Mouse (Mus musculus): ENCODE measurements at regions not wholly inside any gene's neighbourhood (a gene's known extent, or its start where the extent isn't known, plus 50 kb on each side); places are given as distances from the start of the nearest gene placed in this dataset.

DNA sequence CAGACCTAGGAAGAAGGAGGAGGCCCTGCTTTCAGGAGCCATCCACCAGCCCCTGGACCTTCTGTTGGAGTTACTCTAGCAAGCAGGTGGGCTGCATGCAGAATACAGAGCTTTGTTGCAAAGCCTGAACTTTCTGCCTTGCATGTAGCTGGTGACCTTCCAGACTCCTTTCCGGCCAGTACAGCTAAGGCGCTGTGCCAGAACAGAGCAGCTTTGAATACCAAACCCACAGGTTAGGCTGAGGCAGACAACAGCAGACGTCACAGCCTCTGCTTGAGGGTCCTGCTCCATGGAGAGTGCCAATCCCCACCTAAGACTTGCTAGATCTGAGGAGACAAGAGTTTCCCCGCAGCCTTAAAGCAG lies 123.9 kb upstream of the Dio3 start:
- H3K27ac ChIP-seq (ENCODE audit: insufficient read depth, low read length) = no peak overlapping the region
- H3K4me3 ChIP-seq (ENCODE audit: extremely low read depth, insufficient read depth, insufficient read length) = no peak overlapping the region
- no peak for DNase-seq (ENCODE audit: low read depth in 1 of 2, low spot score in 2 of 2)
- H3K36me3 ChIP-seq (ENCODE audit: control insufficient read depth, insufficient read depth, low read length) = no peaks in the 10 kb centered on the region
- TF ChIP-seq CTCF (IDR thresholded peaks at IDR 0.05; ENCODE audit: extremely low read depth, insufficient read depth, insufficient read length, insufficient replicate concordance) (no peak), POLR2A (IDR thresholded peaks at IDR 0.05; ENCODE audit: low read depth, low read length) (no peak)
- 50% methylated on average over 4 of the region's 4 CpGs for WGBS
- H3K4me1 ChIP-seq (ENCODE audit: control insufficient read depth, insufficient read depth, insufficient read length) = no peaks in the 10 kb centered on the region
- H3K27me3 ChIP-seq (ENCODE audit: control insufficient read depth, insufficient read depth, low read length) = no peaks in the 10 kb centered on the region

DNA sequence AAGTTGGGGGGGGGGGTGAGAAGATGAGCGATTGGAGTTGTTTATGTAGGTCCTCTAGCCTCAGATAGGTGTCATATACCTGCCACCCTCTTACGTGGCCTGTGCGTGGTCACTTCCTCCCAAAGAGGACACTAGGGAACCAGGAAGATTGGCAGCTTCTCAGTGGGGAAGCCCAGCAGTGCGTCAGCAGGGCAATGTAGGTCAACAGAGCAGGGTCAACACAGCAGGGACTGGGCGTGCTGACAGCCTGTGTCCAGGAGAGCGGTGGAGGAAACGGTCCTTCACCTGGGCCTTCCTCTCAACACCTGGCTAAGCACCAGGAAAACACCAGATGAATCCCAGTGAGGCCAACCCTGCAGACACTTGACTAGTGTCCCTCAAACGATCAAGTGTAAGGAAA lies 122.4 kb upstream of the Dio3 start:
- Histone ChIP-seq H3K27me3 (ENCODE audit: control insufficient read depth, insufficient read depth, low read length) (no peaks in the 10 kb centered on the region), H3K36me3 (ENCODE audit: control insufficient read depth, insufficient read depth, low read length) (no peaks in the 10 kb centered on the region), H3K4me3 (ENCODE audit: extremely low read depth, insufficient read depth, insufficient read length) (no peak overlapping the region), H3K27ac (ENCODE audit: insufficient read depth, low read length) (no peak overlapping the region), H3K4me1 (ENCODE audit: control insufficient read depth, insufficient read depth, insufficient read length) (no peaks in the 10 kb centered on the region)
- TF ChIP-seq CTCF (IDR thresholded peaks at IDR 0.05; ENCODE audit: extremely low read depth, insufficient read depth, insufficient read length, insufficient replicate concordance) = no peak
- WGBS = 81% methylated on average over 8 of the region's 8 CpGs
- no peak for DNase-seq (ENCODE audit: low read depth in 1 of 2, low spot score in 2 of 2)

DNA sequence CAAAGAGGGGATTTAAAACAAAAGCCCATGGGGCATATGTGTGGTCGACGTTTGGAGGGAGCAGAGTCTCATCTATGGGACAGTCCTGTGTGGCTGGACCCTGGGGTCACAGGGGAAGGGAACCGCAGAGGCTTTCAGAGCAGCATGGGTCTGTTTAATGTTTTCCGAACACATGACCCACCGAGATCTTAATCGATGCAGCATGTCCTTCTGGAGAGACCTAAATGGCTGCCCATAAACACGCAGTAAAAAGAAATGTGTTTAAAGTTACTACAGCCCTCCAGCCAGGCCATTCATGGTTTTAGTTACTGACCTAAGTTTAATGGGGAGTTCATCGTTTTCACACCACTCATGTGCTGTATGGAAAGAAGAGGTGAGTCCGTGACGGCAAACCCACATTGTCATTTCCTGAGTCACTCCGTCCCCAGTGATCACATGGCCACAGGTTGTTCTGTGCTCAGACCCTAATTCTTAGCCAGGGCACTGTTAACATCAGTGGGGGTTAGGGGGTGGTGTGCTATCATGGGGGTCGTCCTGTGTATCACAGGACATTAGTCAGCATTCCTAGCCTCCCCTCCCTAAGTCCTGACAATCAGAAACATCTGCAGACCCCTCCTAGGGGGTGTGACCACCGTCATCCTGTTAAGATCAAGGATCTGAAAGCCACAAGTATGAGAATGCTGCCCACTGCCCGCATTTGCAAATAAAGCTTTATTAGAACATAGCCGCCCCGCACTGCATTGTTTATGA lies 120.7 kb upstream of the Dio3 start:
- Histone ChIP-seq H3K27me3 (ENCODE audit: control insufficient read depth, insufficient read depth, low read length) (no peaks in the 10 kb centered on the region), H3K4me3 (ENCODE audit: extremely low read depth, insufficient read depth, insufficient read length) (no peak overlapping the region), H3K4me1 (ENCODE audit: control insufficient read depth, insufficient read depth, insufficient read length) (no peaks in the 10 kb centered on the region), H3K27ac (ENCODE audit: insufficient read depth, low read length) (no peak overlapping the region), H3K36me3 (ENCODE audit: control insufficient read depth, insufficient read depth, low read length) (no peaks in the 10 kb centered on the region)
- TF ChIP-seq CTCF (IDR thresholded peaks at IDR 0.05; ENCODE audit: extremely low read depth, insufficient read depth, insufficient read length, insufficient replicate concordance) = no peak
- no peak for DNase-seq (ENCODE audit: low read depth in 1 of 2, low spot score in 2 of 2)
- 71% methylated on average over 16 of the region's 16 CpGs for WGBS

DNA sequence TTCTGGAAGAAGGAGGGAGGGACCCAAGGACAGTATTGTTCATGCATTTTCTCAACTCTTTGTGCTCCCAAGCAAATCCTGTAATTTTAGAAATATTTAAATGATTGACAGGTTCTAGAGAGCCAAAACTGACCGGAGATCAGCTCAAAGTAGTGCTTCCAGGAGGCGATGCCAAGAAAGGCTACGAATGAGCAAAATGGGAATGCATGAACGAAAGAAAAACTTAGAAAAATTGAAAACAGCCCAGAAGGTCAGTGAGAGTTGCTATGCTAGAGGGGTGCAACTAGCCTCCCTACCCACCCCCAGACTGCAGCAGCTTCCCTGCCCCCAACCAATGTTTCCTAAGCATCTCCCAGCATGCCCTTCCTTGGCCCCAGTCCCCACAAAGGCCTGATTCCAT lies 117.6 kb upstream of the Dio3 start:
- no peak overlapping the region for H3K4me3 ChIP-seq (ENCODE audit: extremely low read depth, insufficient read depth, insufficient read length)
- no peaks in the 10 kb centered on the region for H3K36me3 ChIP-seq (ENCODE audit: control insufficient read depth, insufficient read depth, low read length)
- no peaks in the 10 kb centered on the region for H3K4me1 ChIP-seq (ENCODE audit: control insufficient read depth, insufficient read depth, insufficient read length)
- TF ChIP-seq POLR2A (IDR thresholded peaks at IDR 0.05; ENCODE audit: low read depth, low read length) = no peak
- no peak for TF ChIP-seq CTCF (IDR thresholded peaks at IDR 0.05; ENCODE audit: extremely low read depth, insufficient read depth, insufficient read length, insufficient replicate concordance)
- no peak overlapping the region for H3K27ac ChIP-seq (ENCODE audit: insufficient read depth, low read length)
- 87% methylated on average over 4 of the region's 4 CpGs for whole genome bisulfite sequencing
- H3K27me3 ChIP-seq (ENCODE audit: control insufficient read depth, insufficient read depth, low read length) = no peaks in the 10 kb centered on the region
- no peak for DNase-seq (ENCODE audit: low read depth in 1 of 2, low spot score in 2 of 2)

DNA sequence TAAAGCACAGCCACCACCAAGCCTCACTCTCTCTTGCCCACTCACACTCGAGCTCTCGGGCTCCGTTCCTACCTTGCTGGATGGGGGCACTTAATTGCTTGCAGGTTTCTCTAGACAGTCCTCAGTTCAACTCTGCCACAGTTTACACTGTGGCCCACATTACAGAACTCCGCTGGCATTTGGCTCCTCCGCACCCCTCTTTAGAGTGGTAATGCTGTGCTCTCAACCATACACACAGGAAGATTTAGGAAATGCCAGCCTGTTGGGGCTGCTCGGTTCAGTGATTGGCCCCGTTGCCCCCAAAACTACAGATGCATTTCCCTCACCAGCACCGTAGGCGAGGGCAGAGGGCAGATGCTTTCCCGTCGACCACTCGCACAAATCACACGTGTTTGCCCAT lies 113.4 kb upstream of the Dio3 start:
- Histone ChIP-seq H3K27me3 (ENCODE audit: control insufficient read depth, insufficient read depth, low read length) (no peaks in the 10 kb centered on the region), H3K27ac (ENCODE audit: insufficient read depth, low read length) (no peak overlapping the region), H3K36me3 (ENCODE audit: control insufficient read depth, insufficient read depth, low read length) (no peaks in the 10 kb centered on the region), H3K4me3 (ENCODE audit: extremely low read depth, insufficient read depth, insufficient read length) (no peak overlapping the region), H3K4me1 (ENCODE audit: control insufficient read depth, insufficient read depth, insufficient read length) (no peaks in the 10 kb centered on the region)
- 90% methylated on average over 13 of the region's 13 CpGs for WGBS
- DNase-seq (ENCODE audit: low read depth in 1 of 2, low spot score in 2 of 2) = no peak
- TF ChIP-seq CTCF (IDR thresholded peaks at IDR 0.05; ENCODE audit: extremely low read depth, insufficient read depth, insufficient read length, insufficient replicate concordance) (no peak), POLR2A (IDR thresholded peaks at IDR 0.05; ENCODE audit: low read depth, low read length) (no peak)

DNA sequence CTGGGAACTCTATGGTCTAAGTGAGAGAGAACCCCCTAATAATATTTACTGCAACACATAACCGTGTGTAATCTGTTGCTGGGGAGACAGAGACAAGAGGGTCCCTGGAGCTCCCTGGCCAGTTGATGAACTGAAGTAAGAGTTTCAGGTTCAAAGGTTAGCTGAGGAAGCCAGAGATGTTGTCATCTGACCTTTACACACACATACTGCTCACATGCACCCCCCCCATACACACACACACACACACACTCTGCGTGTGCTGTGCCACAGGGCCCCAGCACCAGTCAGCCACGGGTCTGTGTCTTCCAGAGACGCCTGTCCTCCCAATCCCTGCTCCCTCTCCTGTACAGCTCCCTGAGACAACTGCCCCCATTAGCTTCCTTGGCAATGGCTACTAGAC lies 110.5 kb upstream of the Dio3 start:
- no peak overlapping the region for H3K4me3 ChIP-seq (ENCODE audit: extremely low read depth, insufficient read depth, insufficient read length)
- H3K36me3 ChIP-seq (ENCODE audit: control insufficient read depth, insufficient read depth, low read length) = no peaks in the 10 kb centered on the region
- WGBS = 84% methylated on average over 4 of the region's 4 CpGs
- no peaks in the 10 kb centered on the region for H3K27me3 ChIP-seq (ENCODE audit: control insufficient read depth, insufficient read depth, low read length)
- TF ChIP-seq CTCF (IDR thresholded peaks at IDR 0.05; ENCODE audit: extremely low read depth, insufficient read depth, insufficient read length, insufficient replicate concordance) (no peak), POLR2A (IDR thresholded peaks at IDR 0.05; ENCODE audit: low read depth, low read length) (no peak)
- no peaks in the 10 kb centered on the region for H3K4me1 ChIP-seq (ENCODE audit: control insufficient read depth, insufficient read depth, insufficient read length)
- no peak for DNase-seq (ENCODE audit: low read depth in 1 of 2, low spot score in 2 of 2)
- no peak overlapping the region for H3K27ac ChIP-seq (ENCODE audit: insufficient read depth, low read length)

DNA sequence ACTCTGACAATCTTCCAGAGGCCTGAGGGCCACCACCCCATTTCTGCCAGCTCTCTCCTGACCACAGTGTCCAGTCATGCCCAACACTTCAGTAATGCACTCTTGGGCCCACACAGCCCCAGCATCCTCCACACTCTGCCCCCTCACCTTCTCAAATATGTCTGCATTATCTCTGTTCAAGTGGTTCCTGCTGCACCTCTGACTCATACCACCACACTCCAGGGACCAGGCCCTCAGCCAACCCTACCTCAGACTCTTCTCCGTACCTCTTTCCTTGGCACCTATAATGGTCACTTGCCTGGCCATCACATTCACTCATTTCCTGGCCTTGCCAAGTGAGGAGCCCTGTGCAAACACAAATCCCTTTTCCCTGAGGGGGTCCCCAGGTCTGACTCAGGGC lies 109.6 kb upstream of the Dio3 start:
- no peak for TF ChIP-seq CTCF (IDR thresholded peaks at IDR 0.05; ENCODE audit: extremely low read depth, insufficient read depth, insufficient read length, insufficient replicate concordance)
- TF ChIP-seq POLR2A (IDR thresholded peaks at IDR 0.05; ENCODE audit: low read depth, low read length) = no peak
- Histone ChIP-seq H3K27ac (ENCODE audit: insufficient read depth, low read length) (no peak overlapping the region), H3K36me3 (ENCODE audit: control insufficient read depth, insufficient read depth, low read length) (no peaks in the 10 kb centered on the region), H3K4me1 (ENCODE audit: control insufficient read depth, insufficient read depth, insufficient read length) (no peaks in the 10 kb centered on the region), H3K27me3 (ENCODE audit: control insufficient read depth, insufficient read depth, low read length) (no peaks in the 10 kb centered on the region), H3K4me3 (ENCODE audit: extremely low read depth, insufficient read depth, insufficient read length) (no peak overlapping the region)
- no peak for DNase-seq (ENCODE audit: low read depth in 1 of 2, low spot score in 2 of 2)
- WGBS = 92% methylated on average over 1 of the region's 1 CpGs
